Mouse (Mus musculus) retina, postnatal 1 day (tissue): ENCODE measurements around the gene Rtl9.

Source experiments
- DNase-seq: peaks from one replicate; pipeline ENCODE4 v3.0.0-alpha.2; 2012

The Rtl9 gene

GRCm38 (mm10) chrX:143099044-143099754 is at the start of gene Rtl9:
Gene Rtl9 (plus strand): TSS chrX:143099594.
- DNase-seq, result peak; percentile 57

- peak; percentile 53 for DNase-seq
Measured at GRCm38 (mm10) chrX:143051478-143051877, 47.9 kb upstream of the Rtl9 start.

GRCm38 (mm10) chrX:143051921-143052320 is 47.5 kb upstream of the Rtl9 start:
- DNase-seq, result no peak

DNA sequence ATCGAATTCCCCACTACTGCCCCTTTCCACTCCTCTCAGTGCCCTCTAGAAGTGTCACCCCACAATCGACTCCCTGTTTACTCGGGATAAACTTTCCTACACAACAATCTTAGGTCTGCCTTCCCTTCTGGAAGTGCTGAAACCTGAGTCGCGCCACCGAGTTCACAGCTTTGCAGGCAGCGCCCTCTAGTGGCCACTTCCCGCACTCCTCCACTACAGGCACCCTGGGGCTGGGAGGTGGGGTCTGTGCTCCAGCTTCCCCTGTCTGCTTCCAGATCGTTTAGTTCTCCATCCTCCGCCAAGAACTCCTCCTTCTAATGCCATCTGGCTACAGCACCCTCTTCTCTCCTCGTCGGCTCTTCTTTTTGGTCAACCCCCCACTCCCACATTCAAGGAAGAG is 40.6 kb upstream of the Rtl9 start:
- DNase-seq, result peak; percentile 74

DNA sequence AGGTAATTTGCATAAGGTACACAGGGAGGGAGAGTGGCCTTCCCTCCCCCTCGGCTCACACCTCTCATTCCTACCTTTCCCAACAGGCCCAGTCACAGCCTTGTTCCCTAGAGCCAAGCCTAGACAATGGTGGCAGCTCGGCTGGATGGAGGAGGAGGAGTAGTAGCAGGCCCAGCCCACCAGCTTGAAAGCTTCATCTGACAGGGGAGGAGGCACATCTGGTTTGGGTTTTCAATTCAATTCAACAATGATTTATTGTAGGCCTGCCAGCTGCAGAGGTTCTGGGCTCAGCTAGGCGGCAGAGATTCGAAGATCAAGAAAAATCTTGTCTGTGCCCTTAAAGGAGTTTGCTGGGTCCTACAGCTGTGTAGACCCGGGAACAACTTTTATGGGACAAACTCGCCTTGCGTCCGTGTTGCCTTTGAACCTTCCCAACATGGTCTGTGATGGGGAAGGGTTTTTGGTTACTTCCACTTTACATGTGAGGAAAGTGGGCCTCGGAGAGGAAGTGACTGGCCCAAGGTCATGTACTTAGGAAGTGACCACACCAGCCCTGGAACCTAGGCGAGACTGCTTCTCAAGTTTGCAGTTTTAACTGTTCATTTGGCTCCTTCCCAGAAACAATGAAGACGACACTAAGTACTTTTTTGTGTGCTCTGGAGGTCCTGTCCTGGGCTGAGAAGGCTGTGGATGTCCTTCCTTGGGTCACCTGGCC is 36.6 kb upstream of the Rtl9 start:
- DNase-seq, result no peak

DNA sequence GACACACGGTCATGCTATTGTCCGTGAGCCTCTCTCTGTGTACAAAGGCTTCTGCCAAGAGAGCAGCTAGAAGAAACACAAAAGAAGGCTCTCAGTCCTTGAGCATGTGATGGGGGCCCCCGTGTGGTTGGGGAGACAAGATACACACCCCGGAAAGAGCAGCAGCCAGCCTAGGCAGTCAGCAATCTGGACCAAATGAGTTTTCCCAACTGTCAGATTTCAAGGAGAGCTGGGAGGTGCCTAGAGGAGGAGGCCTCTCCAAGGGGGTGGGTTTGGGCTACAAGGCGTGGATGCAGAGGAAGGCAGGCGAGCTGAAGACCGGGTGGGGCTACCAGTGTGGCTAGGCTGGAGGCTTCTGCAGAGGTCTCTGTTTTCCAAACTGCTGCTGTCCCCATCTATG is 35.6 kb upstream of the Rtl9 start:
- peak; percentile 29 for DNase-seq

- no peak for DNase-seq
Measured at GRCm38 (mm10) chrX:143064288-143064687, 35.1 kb upstream of the Rtl9 start.

DNA sequence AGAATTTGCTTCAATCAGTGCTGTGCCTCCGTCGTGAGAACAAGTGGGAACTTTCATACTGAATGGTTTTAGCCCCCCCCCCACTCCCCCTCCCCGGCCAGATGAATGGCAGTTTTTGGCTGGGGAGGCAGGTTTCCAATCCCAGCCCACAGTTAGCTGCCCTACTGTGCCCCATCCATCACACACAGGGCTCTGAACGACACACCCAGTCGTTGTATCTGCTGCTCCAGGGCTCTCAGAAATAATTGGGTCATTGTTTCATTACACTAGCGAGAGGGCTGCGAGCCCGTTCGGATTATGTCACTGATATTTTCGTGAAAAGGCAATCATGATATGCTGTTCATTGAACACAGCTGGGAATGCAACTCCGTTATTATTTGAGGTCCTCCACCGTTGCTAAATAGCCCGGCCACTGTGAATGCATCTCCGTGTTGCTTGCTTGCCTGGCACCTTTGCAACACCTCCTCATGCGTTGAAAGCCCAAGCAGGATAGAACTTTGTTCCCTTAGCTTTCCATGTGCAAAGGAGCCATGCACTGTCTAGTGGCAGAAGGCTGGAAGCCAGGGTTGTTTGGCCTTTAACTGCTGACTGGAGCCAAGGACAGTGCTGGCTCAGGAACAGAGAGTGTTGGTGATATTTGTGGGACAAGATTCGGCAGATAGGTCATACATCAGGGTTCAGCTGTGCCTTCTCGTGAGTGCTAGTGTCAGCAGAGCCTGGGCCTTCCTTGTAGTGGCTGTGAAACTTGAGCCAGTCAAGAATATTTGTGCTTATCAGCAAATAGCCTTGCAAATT is 32.9 kb upstream of the Rtl9 start:
- peak; percentile 70 for DNase-seq

DNA sequence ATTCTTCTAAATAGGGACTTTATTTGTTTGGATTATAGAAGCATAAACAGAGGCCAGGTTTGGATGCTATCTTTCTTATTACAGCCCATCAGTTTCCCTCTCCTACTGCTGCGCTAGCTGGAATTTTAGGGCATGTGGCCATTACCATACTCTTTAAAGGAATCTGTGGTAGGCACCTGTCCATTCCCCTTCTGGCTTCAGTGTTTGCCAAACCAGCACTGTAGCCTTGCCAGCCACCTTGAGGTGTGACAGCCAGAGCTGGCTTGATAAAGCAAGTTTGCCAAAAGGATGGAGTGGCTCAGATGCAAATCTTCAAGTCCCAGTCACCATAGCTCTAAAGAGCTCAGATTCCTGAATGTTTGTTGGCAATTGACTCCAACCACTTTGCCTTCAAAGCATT is 32.3 kb upstream of the Rtl9 start:
- DNase-seq, result no peak

GRCm38 (mm10) chrX:143067576-143067975 is 31.8 kb upstream of the Rtl9 start:
- DNase-seq, result no peak

GRCm38 (mm10) chrX:143080458-143081336 is 18.7 kb upstream of the Rtl9 start:
- DNase-seq, result peak; percentile 53

DNA sequence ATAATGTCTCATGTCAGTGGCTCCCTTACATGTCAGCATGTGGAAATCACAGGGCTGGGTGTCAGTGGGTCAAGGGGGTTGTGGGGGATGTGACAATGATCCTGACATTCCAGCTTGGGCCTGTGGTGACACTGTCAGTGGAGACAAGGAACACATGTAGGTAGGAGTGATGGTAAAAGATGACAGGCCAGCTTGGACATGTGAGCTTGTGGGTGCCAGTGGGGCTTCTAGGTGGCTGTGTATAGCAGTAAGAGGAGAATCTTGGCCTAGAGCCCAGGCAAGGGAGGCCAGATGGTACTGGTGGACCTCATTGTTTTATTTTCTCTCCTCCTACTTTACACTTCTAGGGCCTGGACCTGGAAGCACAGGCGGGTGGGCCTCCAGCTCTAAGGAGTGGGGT is 16.7 kb upstream of the Rtl9 start:
- DNase-seq, result no peak

- no peak for DNase-seq
Measured at GRCm38 (mm10) chrX:143088225-143088624, 11.2 kb upstream of the Rtl9 start.

DNA sequence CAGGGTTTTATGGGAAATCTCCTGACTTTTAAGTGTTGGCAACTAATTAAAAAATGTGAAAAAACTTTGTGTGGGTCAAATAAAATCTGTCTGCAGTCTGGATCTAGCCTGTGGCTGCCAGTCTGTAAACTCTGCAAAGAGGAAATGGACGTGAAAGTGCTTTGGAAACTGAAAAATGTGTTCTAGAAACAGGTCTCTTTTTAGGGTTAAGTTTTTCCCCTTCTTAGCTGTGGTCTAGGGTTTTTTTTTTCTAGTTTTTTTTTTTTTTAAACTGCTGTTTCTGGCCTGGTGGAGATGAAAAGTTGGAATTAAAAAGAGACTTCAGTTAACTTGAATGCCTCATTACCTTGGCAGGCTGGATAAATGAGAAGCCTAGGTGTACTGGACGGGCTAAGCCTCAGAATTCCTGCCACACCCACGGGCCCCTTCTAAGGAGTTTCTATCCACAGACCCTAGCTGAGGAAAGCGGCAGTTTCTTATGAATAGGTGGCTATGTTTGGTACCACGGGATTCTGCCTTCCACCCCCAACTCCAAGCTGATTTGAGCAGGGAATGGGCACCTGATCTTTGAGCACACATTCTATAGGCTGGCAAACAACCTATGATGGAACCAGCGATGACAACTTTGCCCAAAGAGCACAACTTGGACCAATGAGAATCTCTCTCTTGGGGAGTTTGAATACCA is 8.3 kb upstream of the Rtl9 start:
- no peak for DNase-seq

DNA sequence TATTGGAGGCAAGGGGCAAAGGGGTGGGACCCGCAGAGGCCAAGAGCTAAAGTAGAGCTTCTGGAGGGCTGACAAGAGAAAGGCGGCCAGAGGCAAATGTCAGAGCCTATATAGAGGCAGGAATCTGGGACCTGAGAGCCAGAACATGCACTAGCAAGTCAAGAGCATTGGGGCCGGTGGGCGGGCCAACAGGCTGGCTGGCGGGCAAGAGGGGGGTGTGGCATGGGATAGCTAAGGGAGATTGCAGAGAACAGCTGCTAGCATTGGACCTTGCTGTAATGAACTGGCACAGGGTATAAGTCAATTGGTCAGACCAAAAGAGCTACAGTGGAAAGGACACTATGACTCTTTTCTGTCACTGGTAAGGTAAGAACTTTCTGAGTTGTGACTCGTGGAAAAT is 1.8 kb upstream of the Rtl9 start:
- DNase-seq, result no peak

DNA sequence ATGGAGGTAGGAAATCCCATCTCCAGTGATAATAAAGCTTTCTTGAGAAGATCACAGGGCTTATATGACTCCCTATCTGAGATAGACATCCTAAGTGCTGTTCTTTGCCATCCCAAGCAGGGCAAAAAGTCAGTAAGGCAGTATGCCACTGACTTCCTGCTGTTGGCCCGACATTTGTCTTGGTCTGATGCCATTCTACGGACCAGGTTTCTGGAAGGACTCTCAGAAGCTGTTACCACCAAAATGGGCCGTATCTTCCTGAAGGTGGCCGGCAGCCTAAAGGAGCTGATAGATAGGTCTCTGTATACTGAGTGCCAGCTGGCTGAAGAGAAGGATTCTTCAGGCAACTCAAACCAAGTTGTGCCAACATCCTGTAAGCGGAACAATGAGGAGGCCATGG is 3.8 kb downstream of the Rtl9 start:
- DNase-seq, result no peak

- no peak for DNase-seq
Measured at GRCm38 (mm10) chrX:143105866-143106265, 6.5 kb downstream of the Rtl9 start.

- no peak for DNase-seq
Measured at GRCm38 (mm10) chrX:143112546-143112945, 13.2 kb downstream of the Rtl9 start.
